Mouse (Mus musculus) lung, adult 2 months (tissue): Measurements from ENCODE around the gene Mettl7a1.

Source experiments
- CTCF ChIP-seq: fragments of 200-500 bp; IDR thresholded peaks from 2 replicates; pipeline ENCODE4 v1.5.1; 2011; ENCODE audit warnings: mild to moderate bottlenecking, low read length, control low read depth; ENCODE audit not compliant: insufficient read depth
- POLR2A ChIP-seq: fragments of 200-500 bp; IDR thresholded peaks from 2 replicates; pipeline ENCODE4 v1.6.1; 2011; ENCODE audit warnings: low read depth, mild to moderate bottlenecking, control low read depth, low read length, borderline replicate concordance; ENCODE audit errors: extremely low read depth

DNA sequence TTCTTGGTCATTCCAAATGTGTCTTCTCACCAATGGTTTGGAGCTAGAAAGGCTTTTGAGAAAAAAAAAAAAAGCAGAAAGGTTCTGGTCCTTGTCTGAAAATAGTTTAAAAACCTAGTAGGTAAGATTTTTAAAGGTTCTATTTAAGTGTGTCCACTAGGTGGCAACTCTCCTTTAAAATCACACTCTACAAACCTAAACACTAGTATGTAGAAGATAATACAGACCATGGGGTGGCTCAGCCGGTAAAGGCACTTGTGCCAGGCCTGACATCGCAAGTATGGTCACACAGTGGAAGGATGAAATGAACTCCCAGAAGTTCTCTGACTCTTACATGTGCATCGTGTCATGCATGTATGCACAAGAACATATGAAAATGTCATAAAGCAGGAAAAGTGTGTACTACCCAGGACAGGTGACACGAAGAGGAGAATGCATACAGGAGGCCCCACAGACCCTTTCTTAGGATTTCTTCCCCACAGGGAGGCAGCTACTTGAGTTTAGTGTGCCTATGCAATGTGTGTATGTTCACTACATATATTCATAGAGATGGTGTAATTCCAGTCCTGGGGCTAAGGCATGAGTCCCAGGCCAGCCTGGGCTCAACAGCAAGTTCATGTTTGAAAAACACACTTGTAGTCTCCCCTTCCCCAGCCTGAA lies 40.6 kb upstream of the Mettl7a1 start:
- TF ChIP-seq CTCF: 0 out of 2 replicates have a peak, but pooled peaks have one; percentile 6
- TF ChIP-seq POLR2A: no peak
